Mouse (Mus musculus): ENCODE results near the gene Olfr168. TPM values are rescaled to one million over a fixed set of nuclear protein-coding genes. Genes with fewer than 3 reads are reported as not detected.
"Not testable (repeated sequence)": the region's sequence is repeated elsewhere in the genome, so short reads cannot be mapped to it uniquely, and the experiment has no call there.

Gene Olfr168
- not detected for total RNA-seq (2021)
- long read RNA-seq, experiment 1, result 0 reads
- long read RNA-seq, experiment 2, result 0 reads

DNA sequence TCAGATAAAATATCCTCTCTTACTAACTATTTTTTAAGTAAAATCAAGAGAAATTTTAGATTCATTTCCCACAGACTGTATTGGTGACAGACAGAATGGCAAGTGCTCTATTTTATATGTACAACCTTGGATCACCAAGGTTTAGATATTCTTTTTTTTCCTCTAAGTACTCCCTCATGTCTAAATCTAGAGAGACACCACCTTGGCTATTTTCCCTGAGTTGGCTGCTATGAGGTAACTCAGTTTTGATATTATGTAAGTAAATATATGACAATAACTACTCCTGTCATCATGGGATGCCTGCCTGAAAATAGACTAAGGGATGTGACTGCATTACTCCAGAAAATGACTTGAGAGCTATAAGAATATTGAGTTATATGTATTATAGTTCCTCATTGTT lies at the start of gene Olfr168:
Gene Olfr168, minus strand, starts transcription at position 101 of the 400 bp plus-strand sequence.
- no peak for DNase-seq (ENCODE audit: low spot score in 2 of 2)

DNA sequence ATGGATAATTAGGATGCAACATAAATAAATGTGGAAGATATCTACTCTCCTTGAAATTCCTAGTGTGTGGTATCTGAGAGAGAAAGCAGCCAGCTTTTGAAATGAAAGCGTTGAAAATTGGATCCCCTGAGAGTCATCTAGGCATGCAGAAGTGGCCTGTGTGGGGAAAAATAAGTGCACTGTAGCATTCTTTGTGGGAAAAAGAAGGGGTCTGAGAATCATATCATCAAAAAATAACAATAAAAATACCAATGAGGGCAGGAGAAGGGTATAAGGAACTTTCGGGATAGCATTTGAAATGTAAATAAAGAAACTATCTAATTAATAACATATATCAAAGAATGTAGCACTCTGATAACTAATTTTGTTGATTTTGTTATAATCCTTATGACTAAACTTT lies 36.4 kb upstream of the Olfr168 start, which contains the start of gene Olfr169:
Gene Olfr169, minus strand, starts transcription at position 101 of the 400 bp plus-strand sequence.
- not testable (repeated sequence) for DNase-seq (ENCODE audit: low spot score in 2 of 2)

DNA sequence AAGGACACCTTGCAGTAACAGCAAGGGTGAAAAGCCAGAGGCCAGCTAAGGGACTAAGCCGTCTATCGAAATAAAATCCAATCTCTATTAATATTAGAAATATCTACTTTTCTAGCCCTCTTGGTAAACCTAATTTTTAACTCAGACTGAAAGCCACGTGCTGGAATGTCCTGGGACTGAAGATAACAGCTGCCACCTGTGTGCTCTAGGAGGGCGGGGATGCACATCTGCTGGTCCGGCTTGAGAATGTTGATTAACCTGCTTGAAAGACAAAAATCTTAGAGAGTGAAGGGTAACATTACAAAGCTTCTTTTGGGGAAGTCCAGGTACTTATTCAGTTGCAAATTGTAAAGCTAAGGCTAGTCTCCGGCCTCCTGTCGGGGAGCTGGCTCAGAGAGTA lies 18.1 kb upstream of the Olfr168 start:
- not testable (repeated sequence) for DNase-seq (ENCODE audit: low spot score in 2 of 2)

DNA sequence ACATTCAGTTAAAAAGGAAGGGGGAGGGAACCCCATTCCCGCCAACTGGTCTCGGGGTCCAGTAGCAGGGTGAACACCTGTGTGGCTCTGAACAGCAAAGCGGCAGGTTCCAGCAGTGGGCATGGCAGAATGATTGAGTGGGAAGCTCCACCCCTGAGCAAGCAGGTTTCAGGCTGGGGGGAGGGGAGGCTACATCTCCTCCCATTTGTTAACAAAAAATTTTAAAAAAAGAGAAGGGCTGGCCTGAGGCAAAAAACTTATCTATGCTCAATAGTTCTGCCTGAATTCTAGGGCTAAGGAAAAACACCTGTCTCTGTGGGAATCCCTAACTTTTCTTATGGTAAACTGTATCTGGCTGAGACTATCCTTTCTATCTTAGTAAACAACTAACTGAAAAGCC lies 16.9 kb upstream of the Olfr168 start:
- DNase-seq (ENCODE audit: low spot score in 2 of 2), result not testable (repeated sequence)

DNA sequence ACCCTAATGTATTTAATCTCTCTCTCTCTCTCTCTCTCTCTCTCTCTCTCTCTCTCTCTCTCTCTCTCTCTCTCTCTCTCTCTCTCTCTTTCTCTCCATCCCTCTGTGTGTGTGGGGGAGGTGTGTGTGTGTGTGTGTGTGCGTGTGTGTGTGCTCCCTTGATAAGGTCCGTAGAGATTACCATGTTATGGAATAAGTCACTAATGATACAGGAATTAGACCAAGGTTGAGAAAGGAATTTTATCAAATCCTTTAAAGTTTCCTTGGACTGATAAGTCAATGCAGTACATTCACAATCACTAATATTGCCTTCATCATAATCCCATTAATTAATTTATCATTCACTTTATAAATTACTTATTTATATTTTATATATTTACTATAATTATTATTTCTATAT lies 13.2 kb downstream of the Olfr168 start, which contains the start of gene Olfr167:
Gene Olfr167, minus strand, starts transcription at position 101 of the 400 bp plus-strand sequence.
- DNase-seq (ENCODE audit: low spot score in 2 of 2), result no peak

DNA sequence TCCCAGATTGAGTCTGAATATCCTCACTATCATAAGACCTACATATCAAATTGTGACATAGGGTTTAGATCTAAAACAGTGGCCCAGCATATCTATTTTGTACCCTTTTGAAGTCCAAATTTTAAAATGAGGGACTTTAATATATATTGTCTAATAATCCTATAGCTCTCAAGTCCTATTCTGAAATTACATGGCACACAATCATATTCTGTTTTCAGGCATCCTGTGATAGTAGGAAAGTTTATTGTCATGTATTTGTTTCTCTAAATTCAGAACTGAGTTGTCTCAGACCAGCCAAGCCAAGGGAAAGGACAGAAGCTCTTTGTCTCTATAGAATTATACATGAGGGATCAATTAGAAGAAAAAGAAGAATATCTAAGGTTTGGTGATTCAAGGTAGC lies 52.0 kb downstream of the Olfr168 start, which contains the start of gene Olfr166:
Gene Olfr166, plus strand, starts transcription at position 301 of the 400 bp plus-strand sequence.
- no peak for DNase-seq (ENCODE audit: low spot score in 2 of 2)

Other genes with a start within 250 kb of the Olfr168 start
- gene Olfr164, start 221.5 kb downstream of the Olfr168 start, total RNA-seq (2021), result not detected
- gene Olfr165, start 112.4 kb downstream of the Olfr168 start, total RNA-seq (2021), result not detected
- gene Olfr166, start 51.9 kb downstream of the Olfr168 start, total RNA-seq (2021), result not detected
- gene Olfr167, start 13.3 kb downstream of the Olfr168 start, total RNA-seq (2021), result not detected
- not detected for gene Olfr169, start 36.3 kb upstream of the Olfr168 start, total RNA-seq (2021)
- not detected for gene Olfr170, start 76.3 kb upstream of the Olfr168 start, total RNA-seq (2021)
- not detected for gene Olfr171, start 94.4 kb upstream of the Olfr168 start, total RNA-seq (2021)
- not detected for gene Lamp3, start 170.8 kb upstream of the Olfr168 start, total RNA-seq (2021)
- gene B3gnt5, start 224.7 kb upstream of the Olfr168 start, total RNA-seq (2021), result 1 to 10 TPM; 2.7 to 3.5 TPM